Mouse (Mus musculus): ENCODE data around the gene Clec2e. TPM values are rescaled to one million over a fixed set of nuclear protein-coding genes. Genes with fewer than 3 reads are reported as not detected.
A peak's percentile ranks its signal among the peaks of the same experiment; 100 is the strongest.
"Not testable (repeated sequence)": the region's sequence is repeated elsewhere in the genome, so short reads cannot be mapped to it uniquely, and the experiment has no call there.

The Clec2e gene
- polyA plus RNA-seq (2016; fragmentation: Nextera tagmentation; extraction: Ambion mirVana): not detected in 2 replicates

DNA sequence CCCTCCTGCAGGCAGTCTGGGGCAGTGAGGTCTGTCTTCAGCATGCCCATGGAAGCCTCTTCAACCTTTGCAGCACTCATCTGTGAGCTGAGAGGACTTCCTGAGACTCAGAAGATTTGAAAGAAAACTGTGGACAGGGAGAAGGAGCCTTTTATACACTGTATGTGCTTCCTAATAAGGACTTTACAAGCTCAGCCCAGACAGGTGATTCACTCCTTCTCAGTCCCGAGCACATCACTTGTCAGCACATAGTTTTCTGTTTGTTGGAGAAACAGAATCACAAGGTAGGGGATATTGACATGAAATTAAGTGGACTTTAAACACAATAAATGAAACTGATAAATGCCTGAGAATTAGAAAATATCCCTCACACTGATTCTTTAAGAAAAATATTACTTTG lies at the start of gene Clec2e:
Clec2e (minus strand) TSS at position 120 of the 400 bp plus-strand sequence.
- not testable (repeated sequence) for ATAC-seq (ENCODE audit: insufficient number of reproducible peaks, low FRiP score); H3K27me3 ChIP-seq (replicated peaks); H3K4me1 ChIP-seq (replicated peaks); H3K9me3 ChIP-seq (replicated peaks); H3K4me2 ChIP-seq; H3K4me3 ChIP-seq; H3K9ac ChIP-seq; H3K27ac ChIP-seq (ENCODE audit: poor library complexity, severe bottlenecking); H3K36me3 ChIP-seq
- WGBS: 56% methylated on average over 1 of the region's 1 CpGs

DNA sequence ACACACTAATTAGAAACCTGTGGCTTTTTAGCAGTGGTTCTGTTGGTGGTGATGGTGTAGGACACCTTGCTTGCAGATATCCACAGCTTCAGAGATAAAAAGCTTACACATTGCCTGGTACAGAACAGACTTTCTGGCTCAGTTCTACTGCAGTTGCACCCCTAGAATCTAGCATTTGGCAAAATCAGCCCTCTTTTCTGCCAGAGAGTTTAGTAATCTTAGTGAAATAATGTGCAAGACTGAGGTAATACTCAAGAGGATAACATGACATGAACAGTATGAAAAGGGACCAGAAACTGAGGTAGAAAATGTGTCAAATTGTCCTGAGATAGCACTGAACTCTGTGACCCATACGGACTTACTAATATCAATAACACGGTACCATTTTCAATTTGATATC lies 46.1 kb upstream of the Clec2e start:
- Histone ChIP-seq H3K9me3 (replicated peaks) (no peaks in the 10 kb centered on the region), H3K36me3 (no peaks in the 10 kb centered on the region), H3K27me3 (replicated peaks) (no peaks in the 10 kb centered on the region), H3K4me3 (no peak overlapping the region), H3K4me1 (replicated peaks) (no peaks in the 10 kb centered on the region), H3K27ac (ENCODE audit: poor library complexity, severe bottlenecking) (no peak overlapping the region), H3K9ac (no peak overlapping the region), H3K4me2 (no peak overlapping the region)
- WGBS: 85% methylated on average over 2 of the region's 2 CpGs
- ATAC-seq (ENCODE audit: insufficient number of reproducible peaks, low FRiP score): no peak

DNA sequence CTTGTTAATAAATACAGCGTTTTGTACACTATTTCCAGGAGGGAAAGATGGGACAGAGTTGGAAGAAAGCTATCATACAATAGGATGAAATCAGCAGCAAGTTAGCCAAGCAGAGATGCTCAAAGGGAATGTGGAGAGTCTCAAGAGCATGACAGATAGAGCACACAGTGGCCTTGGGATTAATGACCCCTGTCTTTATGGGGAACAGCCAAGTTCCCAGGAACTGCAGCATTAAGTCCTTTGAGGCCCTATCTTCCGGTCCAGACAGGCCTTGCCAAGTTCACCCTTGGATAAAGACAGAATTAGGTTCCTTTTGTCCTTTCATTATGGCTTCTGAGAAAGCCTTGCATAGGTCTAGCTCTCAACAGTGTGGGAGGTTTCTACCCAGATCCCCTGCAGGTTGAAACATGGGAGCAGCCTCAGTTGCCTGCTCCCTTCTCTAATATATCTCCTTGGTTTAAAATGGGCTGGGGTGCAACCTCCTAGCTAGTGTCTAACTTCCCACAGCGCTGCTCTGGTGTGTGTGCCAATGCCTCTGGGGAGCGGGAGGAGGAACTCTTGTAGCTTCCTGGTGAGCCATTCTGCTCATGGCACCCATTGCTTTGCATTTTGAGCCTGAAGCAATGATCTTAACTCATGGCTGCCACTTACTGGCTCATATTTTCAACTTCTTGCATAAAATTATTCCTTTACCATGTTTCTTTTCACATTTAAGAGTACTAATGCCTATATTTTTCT lies 32.1 kb upstream of the Clec2e start:
- no peak for ATAC-seq (ENCODE audit: insufficient number of reproducible peaks, low FRiP score)
- H3K9me3 ChIP-seq (replicated peaks): no peaks in the 10 kb centered on the region
- no peak overlapping the region for H3K27ac ChIP-seq (ENCODE audit: poor library complexity, severe bottlenecking)
- H3K4me3 ChIP-seq: no peak overlapping the region
- H3K4me2 ChIP-seq: no peak overlapping the region
- WGBS: 80% methylated on average over 4 of the region's 4 CpGs
- no peaks in the 10 kb centered on the region for H3K27me3 ChIP-seq (replicated peaks)
- H3K4me1 ChIP-seq (replicated peaks): no peaks in the 10 kb centered on the region
- H3K36me3 ChIP-seq: no peaks in the 10 kb centered on the region
- H3K9ac ChIP-seq: no peak overlapping the region

- no peaks in the 10 kb centered on the region for H3K27me3 ChIP-seq (replicated peaks)
- no peak overlapping the region for H3K9ac ChIP-seq
- H3K4me3 ChIP-seq: no peak overlapping the region
- no peak for ATAC-seq (ENCODE audit: insufficient number of reproducible peaks, low FRiP score)
- H3K27ac ChIP-seq (ENCODE audit: poor library complexity, severe bottlenecking): no peak overlapping the region
- no peaks in the 10 kb centered on the region for H3K36me3 ChIP-seq
- no peaks in the 10 kb centered on the region for H3K9me3 ChIP-seq (replicated peaks)
- no peaks in the 10 kb centered on the region for H3K4me1 ChIP-seq (replicated peaks)
- no peak overlapping the region for H3K4me2 ChIP-seq
Observed at GRCm38 (mm10) chr6:129126861-129127260, 26.1 kb upstream of the Clec2e start.

- not testable (repeated sequence) for H3K4me2 ChIP-seq; H3K27me3 ChIP-seq (replicated peaks); H3K4me1 ChIP-seq (replicated peaks); ATAC-seq (ENCODE audit: insufficient number of reproducible peaks, low FRiP score); H3K27ac ChIP-seq (ENCODE audit: poor library complexity, severe bottlenecking); H3K9me3 ChIP-seq (replicated peaks); H3K4me3 ChIP-seq; H3K9ac ChIP-seq; H3K36me3 ChIP-seq
Observed at GRCm38 (mm10) chr6:129124531-129124930, 23.8 kb upstream of the Clec2e start.

DNA sequence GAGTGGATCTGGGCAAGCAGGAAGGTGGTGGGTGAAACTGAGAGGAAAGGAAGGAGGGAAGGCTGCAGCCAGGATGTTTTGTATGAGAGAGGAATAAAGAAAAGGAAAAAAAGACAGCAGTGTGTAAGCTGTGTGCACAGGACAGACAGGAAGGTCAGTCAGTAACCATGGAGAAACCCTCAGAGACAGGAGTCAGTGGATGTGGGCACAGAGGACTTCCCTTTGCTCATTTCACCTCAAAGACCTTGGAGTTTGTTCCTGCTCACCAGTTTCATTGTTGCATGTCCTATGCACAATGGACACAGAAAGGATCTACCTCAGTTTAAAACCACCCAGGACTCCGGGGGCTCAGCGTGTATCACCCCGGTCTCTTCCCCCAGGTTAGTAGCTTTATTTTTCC lies 15.5 kb upstream of the Clec2e start:
- WGBS: 89% methylated on average over 3 of the region's 3 CpGs

DNA sequence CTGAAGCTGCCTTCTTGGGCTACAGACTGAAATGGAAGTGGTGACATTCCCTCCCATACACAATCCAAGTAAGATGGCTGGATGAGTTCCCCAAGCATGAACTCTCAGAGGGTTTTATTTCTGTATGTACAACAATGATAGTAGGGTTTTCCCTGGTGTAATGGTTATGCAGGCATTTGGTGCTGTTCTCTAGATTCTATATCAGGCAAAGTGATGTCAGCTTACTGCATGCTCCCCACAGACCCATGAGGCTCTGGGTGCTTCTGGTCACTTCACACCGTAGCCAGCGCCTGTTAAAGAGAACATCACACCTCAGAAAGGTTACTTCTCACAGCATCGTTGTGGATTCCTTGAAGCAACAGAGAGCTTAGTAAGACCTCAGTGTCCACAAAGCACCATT lies 13.5 kb upstream of the Clec2e start:
- H3K9ac ChIP-seq; ATAC-seq (ENCODE audit: insufficient number of reproducible peaks, low FRiP score); H3K4me1 ChIP-seq (replicated peaks); H3K36me3 ChIP-seq; H3K27me3 ChIP-seq (replicated peaks); H3K27ac ChIP-seq (ENCODE audit: poor library complexity, severe bottlenecking); H3K4me3 ChIP-seq; H3K4me2 ChIP-seq; H3K9me3 ChIP-seq (replicated peaks): not testable (repeated sequence)
- WGBS: 72% methylated on average over 3 of the region's 3 CpGs

More for the DNA sequence above, 15.5 kb upstream of the Clec2e start:
- Histone ChIP-seq H3K4me1 (replicated peaks) (no peaks in the 10 kb centered on the region; the same call in 1 of the 2 replicates), H3K4me2 (no peak overlapping the region), H3K4me3 (no peak overlapping the region), H3K9ac (no peak overlapping the region), H3K27ac (ENCODE audit: poor library complexity, severe bottlenecking) (no peak overlapping the region), H3K36me3 (no peaks in the 10 kb centered on the region), H3K9me3 (replicated peaks) (peaks cover 3% of the 10 kb centered on the region; the same call in 1 of the 2 replicates), H3K27me3 (replicated peaks) (no peaks in the 10 kb centered on the region)
- ATAC-seq (ENCODE audit: insufficient number of reproducible peaks, low FRiP score): no peak

- H3K4me1 ChIP-seq (replicated peaks): no peaks in the 10 kb centered on the region; the same call in 1 of the 2 replicates
- H3K27ac ChIP-seq (ENCODE audit: poor library complexity, severe bottlenecking): no peak overlapping the region
- no peaks in the 10 kb centered on the region for H3K36me3 ChIP-seq
- no peak overlapping the region for H3K4me3 ChIP-seq
- H3K4me2 ChIP-seq: no peak overlapping the region
- H3K9ac ChIP-seq: no peak overlapping the region
- H3K27me3 ChIP-seq (replicated peaks): no peaks in the 10 kb centered on the region
- WGBS: 25% methylated on average over 1 of the region's 1 CpGs
- H3K9me3 ChIP-seq (replicated peaks): peaks cover 3% of the 10 kb centered on the region; the same call in 1 of the 2 replicates
- no peak; the same call in 1 of the 2 replicates for ATAC-seq (ENCODE audit: insufficient number of reproducible peaks, low FRiP score)
Observed at GRCm38 (mm10) chr6:129113769-129114168, 13.1 kb upstream of the Clec2e start.

- WGBS: 79% methylated on average over 1 of the region's 1 CpGs
- Histone ChIP-seq H3K4me3 (no peak overlapping the region), H3K4me2 (no peak overlapping the region), H3K9me3 (replicated peaks) (peaks cover 3% of the 10 kb centered on the region; the same call in 1 of the 2 replicates), H3K27me3 (replicated peaks) (no peaks in the 10 kb centered on the region), H3K27ac (ENCODE audit: poor library complexity, severe bottlenecking) (no peak overlapping the region), H3K9ac (no peak overlapping the region), H3K4me1 (replicated peaks) (no peaks in the 10 kb centered on the region; the same call in 1 of the 2 replicates), H3K36me3 (no peaks in the 10 kb centered on the region)
- ATAC-seq (ENCODE audit: insufficient number of reproducible peaks, low FRiP score): peak; percentile 53; the same call in 1 of the 2 replicates
Observed at GRCm38 (mm10) chr6:129113030-129113673, 12.4 kb upstream of the Clec2e start.

- Histone ChIP-seq H3K9ac (no peak overlapping the region), H3K9me3 (replicated peaks) (peaks cover 3% of the 10 kb centered on the region; the same call in 1 of the 2 replicates), H3K4me2 (no peak overlapping the region), H3K4me1 (replicated peaks) (no peaks in the 10 kb centered on the region; the same call in 1 of the 2 replicates), H3K27me3 (replicated peaks) (no peaks in the 10 kb centered on the region), H3K27ac (ENCODE audit: poor library complexity, severe bottlenecking) (no peak overlapping the region), H3K36me3 (no peaks in the 10 kb centered on the region), H3K4me3 (no peak overlapping the region)
- no peak for ATAC-seq (ENCODE audit: insufficient number of reproducible peaks, low FRiP score)
- WGBS: 46% methylated on average over 1 of the region's 1 CpGs
Observed at GRCm38 (mm10) chr6:129112526-129112925, 11.8 kb upstream of the Clec2e start.

DNA sequence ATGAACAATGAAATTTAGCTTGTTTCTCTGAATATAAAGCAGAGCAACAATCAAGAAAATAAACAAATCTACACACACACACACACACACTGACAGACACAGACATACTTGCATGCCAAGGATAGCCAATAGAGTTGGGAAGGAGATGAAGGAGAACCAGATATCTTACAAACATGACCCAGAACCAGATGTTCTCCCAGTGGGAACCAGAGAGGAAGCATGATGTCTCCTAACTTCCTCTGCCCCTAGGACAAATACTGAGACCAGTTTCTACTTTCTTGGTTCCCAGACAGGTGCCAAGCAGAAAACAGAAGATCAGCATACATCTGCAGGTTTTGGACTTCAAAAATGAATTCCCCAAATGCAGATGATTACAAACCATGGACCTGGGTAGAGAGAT lies 7.2 kb upstream of the Clec2e start:
- Histone ChIP-seq H3K27me3 (replicated peaks) (no peaks in the 10 kb centered on the region), H3K27ac (ENCODE audit: poor library complexity, severe bottlenecking) (no peak overlapping the region), H3K36me3 (no peaks in the 10 kb centered on the region), H3K4me3 (no peak overlapping the region), H3K4me2 (no peak overlapping the region), H3K9me3 (replicated peaks) (no peaks in the 10 kb centered on the region), H3K4me1 (replicated peaks) (no peaks in the 10 kb centered on the region; the same call in 1 of the 2 replicates), H3K9ac (no peak overlapping the region)
- ATAC-seq (ENCODE audit: insufficient number of reproducible peaks, low FRiP score): no peak

Data from heart, embryonic 12.5 days (tissue).